Mouse (Mus musculus): ENCODE results near the gene Kntc1. TPM values are rescaled to one million over a fixed set of nuclear protein-coding genes. Genes with fewer than 3 reads are reported as not detected.
A peak's percentile ranks its signal among the peaks of the same experiment; 100 is the strongest.

Gene Kntc1
- polyA plus RNA-seq, 1 experiment, result 1.6 TPM

- DNase-seq (ENCODE audit: low spot score), result peak; percentile 43
These were observed 115.8 kb downstream of the Kntc1 start, which contains the start of gene Hcar2 for GRCm38 (mm10) chr5:123865365-123865764. TSS of gene Hcar2 (minus strand) at chr5:123865499.

DNA sequence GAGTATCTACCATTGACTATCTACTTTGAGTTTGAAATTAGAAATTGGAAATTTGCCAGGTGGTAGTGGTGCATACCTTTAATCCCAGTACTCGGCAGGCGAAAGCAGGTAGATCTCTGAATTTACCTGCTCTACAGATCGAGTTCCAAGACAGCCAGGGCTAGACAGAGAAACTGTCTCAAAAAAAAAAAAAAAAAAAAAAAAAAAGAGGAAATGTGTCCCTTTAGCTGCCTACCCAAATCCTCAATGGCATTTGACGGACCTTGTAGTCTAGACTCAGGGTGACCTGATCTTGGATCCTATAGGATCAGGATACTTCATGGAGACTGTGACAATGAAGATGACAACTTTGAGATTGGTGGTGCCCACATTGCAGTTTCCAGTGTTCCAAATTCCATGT lies 116.9 kb downstream of the Kntc1 start:
- DNase-seq (ENCODE audit: low spot score), result no peak

- DNase-seq (ENCODE audit: low spot score), result no peak
These were observed 120.1 kb downstream of the Kntc1 start for GRCm38 (mm10) chr5:123869615-123870014.

Other genes starting within 250 kb of the Kntc1 start
- 0.13 and 0.15 TPM in 2 replicates for gene B3gnt4, start 239.3 kb upstream of the Kntc1 start, polyA plus RNA-seq (2012; rRNA removed)
- 71.7 and 83.8 TPM in 2 replicates for gene Diablo, start 225.5 kb upstream of the Kntc1 start, polyA plus RNA-seq (2012; rRNA removed)
- gene Gm49027, start 224.2 kb upstream of the Kntc1 start, polyA plus RNA-seq (2012; rRNA removed), result 0.51 and 1.1 TPM in 2 replicates
- 14.6 and 17.7 TPM in 2 replicates for gene Vps33a, start 176.7 kb upstream of the Kntc1 start, polyA plus RNA-seq (2012; rRNA removed)
- 50.5 and 57.5 TPM in 2 replicates for gene Clip1, start 65.1 kb upstream of the Kntc1 start, polyA plus RNA-seq (2012; rRNA removed)
- gene Zcchc8, start 28.6 kb upstream of the Kntc1 start, polyA plus RNA-seq (2012; rRNA removed), result 45.2 and 46.8 TPM in 2 replicates
- 87.0 and 89.6 TPM in 2 replicates for gene Rsrc2, start 302 bp upstream of the Kntc1 start, polyA plus RNA-seq (2012; rRNA removed)
- gene Hcar2, start 115.8 kb downstream of the Kntc1 start, polyA plus RNA-seq (2012; rRNA removed), result 6.3 and 7.2 TPM in 2 replicates
- gene Hcar1, start 130.3 kb downstream of the Kntc1 start, polyA plus RNA-seq (2012; rRNA removed), result 8.4 and 9.0 TPM in 2 replicates
- gene Denr, start 157.5 kb downstream of the Kntc1 start, polyA plus RNA-seq (2012; rRNA removed), result 36.5 and 38.1 TPM in 2 replicates
- gene Gm43518, start 177.7 kb downstream of the Kntc1 start, polyA plus RNA-seq (2012; rRNA removed), result 2.3 and 2.8 TPM in 2 replicates
- gene Ccdc62, start 181.0 kb downstream of the Kntc1 start, polyA plus RNA-seq (2012; rRNA removed), result 10.9 and 15.4 TPM in 2 replicates
- gene Hip1r, start 223.9 kb downstream of the Kntc1 start, polyA plus RNA-seq (2012; rRNA removed), result 53.9 and 54.0 TPM in 2 replicates